Mouse (Mus musculus): ENCODE results near the gene Zkscan3. TPM values are rescaled to one million over a fixed set of nuclear protein-coding genes. Genes with fewer than 3 reads are reported as not detected.
"Not testable (repeated sequence)": the region's sequence is repeated elsewhere in the genome, so short reads cannot be mapped to it uniquely, and the experiment has no call there.

Zkscan3 gene
- polyA plus RNA-seq, 1 experiment from 2014 or later = 71.3 TPM

- Histone ChIP-seq H3K9ac (ENCODE audit: low read depth, low read length) (no peak overlapping the region; the same call in 1 of the 2 replicates), H3K4me3 (ENCODE audit: low read depth, low read length) (no peak overlapping the region), H3K4me2 (peak overlapping the region; percentile 74; the same call in 1 of the 2 replicates), H3K4me1 (ENCODE audit: control insufficient read depth, insufficient read depth, low read length) (no peaks in the 10 kb centered on the region), H3K36me3 (ENCODE audit: control insufficient read depth, insufficient read depth, low read length) (no peaks in the 10 kb centered on the region), H3K9me3 (replicated peaks; ENCODE audit: control insufficient read depth, low read length) (no peaks in the 10 kb centered on the region), H3K27ac (ENCODE audit: low read depth, low read length) (no peak overlapping the region), H3K27me3 (ENCODE audit: control insufficient read depth, insufficient read depth, low read length) (no peaks in the 10 kb centered on the region)
- no peak for ATAC-seq (replicated peaks; ENCODE audit: insufficient number of reproducible peaks, low FRiP score, low TSS enrichment)
- 80% methylated on average over 11 of the region's 11 CpGs for WGBS (ENCODE audit: insufficient replicate concordance)
These were observed 4.8 kb upstream of the Zkscan3 start for GRCm38 (mm10) chr13:21407341-21407740.

DNA sequence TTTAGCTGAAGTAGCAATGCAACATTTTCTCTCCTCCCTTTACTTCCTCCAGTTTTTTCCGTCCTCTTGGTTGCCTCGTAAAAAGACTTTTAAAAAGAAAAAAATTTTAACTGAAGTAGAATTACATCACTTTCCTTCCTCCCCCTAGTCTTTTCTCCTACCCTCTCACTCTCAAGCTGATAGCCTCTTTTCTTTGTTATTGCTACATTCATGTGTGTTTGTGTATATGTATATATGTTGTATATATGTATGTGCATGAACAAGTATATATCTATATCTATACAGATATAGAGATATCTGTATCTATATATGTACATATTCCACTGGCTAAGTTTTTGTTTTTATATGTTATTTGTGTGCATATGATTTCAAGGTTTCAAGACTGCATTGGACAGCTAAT lies 293 bp upstream of the Zkscan3 start:
- Histone ChIP-seq H3K4me1 (ENCODE audit: control insufficient read depth, insufficient read depth, low read length) (peaks cover 8% of the 10 kb centered on the region; the same call in 1 of the 2 replicates), H3K9ac (ENCODE audit: low read depth, low read length) (peak overlapping the region; percentile 95), H3K27ac (ENCODE audit: low read depth, low read length) (peak overlapping the region; percentile 89; the same call in 1 of the 2 replicates), H3K9me3 (replicated peaks; ENCODE audit: control insufficient read depth, low read length) (no peaks in the 10 kb centered on the region), H3K27me3 (ENCODE audit: control insufficient read depth, insufficient read depth, low read length) (no peaks in the 10 kb centered on the region), H3K4me3 (ENCODE audit: low read depth, low read length) (peak overlapping the region; percentile 86), H3K36me3 (ENCODE audit: control insufficient read depth, insufficient read depth, low read length) (no peaks in the 10 kb centered on the region), H3K4me2 (peak overlapping the region; percentile 71)
- no peak for ATAC-seq (replicated peaks; ENCODE audit: insufficient number of reproducible peaks, low FRiP score, low TSS enrichment)
- WGBS (ENCODE audit: insufficient replicate concordance) = 0% methylated on average over 2 of the region's 2 CpGs

GRCm38 (mm10) chr13:21401636-21402286 lies 794 bp downstream of the Zkscan3 start:
- Histone ChIP-seq H3K9ac (ENCODE audit: low read depth, low read length) (peak overlapping the region; percentile 95), H3K4me2 (peak overlapping the region; percentile 71), H3K9me3 (replicated peaks; ENCODE audit: control insufficient read depth, low read length) (no peaks in the 10 kb centered on the region), H3K4me3 (ENCODE audit: low read depth, low read length) (peak overlapping the region; percentile 86), H3K27me3 (ENCODE audit: control insufficient read depth, insufficient read depth, low read length) (no peaks in the 10 kb centered on the region), H3K36me3 (ENCODE audit: control insufficient read depth, insufficient read depth, low read length) (no peaks in the 10 kb centered on the region; the same call in 1 of the 2 replicates), H3K4me1 (ENCODE audit: control insufficient read depth, insufficient read depth, low read length) (peaks cover 8% of the 10 kb centered on the region; the same call in 1 of the 2 replicates), H3K27ac (ENCODE audit: low read depth, low read length) (peak overlapping the region; percentile 89)
- 6% methylated on average over 12 of the region's 12 CpGs for WGBS (ENCODE audit: insufficient replicate concordance)
- ATAC-seq (replicated peaks; ENCODE audit: insufficient number of reproducible peaks, low FRiP score, low TSS enrichment) = 0 out of 2 replicates have a peak, but pooled peaks have one; percentile 53

DNA sequence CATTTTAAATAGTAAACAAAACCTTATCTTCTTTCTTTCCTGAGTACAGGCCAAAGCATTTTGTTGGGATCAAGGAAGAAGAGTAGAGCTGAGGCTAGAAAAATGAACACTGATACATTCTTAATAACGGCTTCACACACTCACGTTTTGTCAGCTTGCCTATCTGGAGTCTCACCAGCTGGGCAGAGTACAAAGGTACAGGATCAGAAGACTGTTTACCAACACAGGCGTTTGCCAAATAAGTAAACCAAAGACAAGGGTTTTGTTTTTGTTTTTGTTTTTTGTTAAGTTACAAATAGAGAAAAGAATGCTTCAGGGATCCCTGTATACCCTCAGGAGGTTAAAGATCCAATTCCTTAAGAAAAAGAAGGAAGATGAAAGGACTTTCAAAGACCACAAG lies 1.4 kb downstream of the Zkscan3 start:
- ATAC-seq (replicated peaks; ENCODE audit: insufficient number of reproducible peaks, low FRiP score, low TSS enrichment) = no peak
- Histone ChIP-seq H3K27me3 (ENCODE audit: control insufficient read depth, insufficient read depth, low read length) (no peaks in the 10 kb centered on the region), H3K4me1 (ENCODE audit: control insufficient read depth, insufficient read depth, low read length) (peaks cover 8% of the 10 kb centered on the region; the same call in 1 of the 2 replicates), H3K9me3 (replicated peaks; ENCODE audit: control insufficient read depth, low read length) (no peaks in the 10 kb centered on the region), H3K9ac (ENCODE audit: low read depth, low read length) (peak overlapping the region; percentile 95), H3K27ac (ENCODE audit: low read depth, low read length) (no peak overlapping the region), H3K36me3 (ENCODE audit: control insufficient read depth, insufficient read depth, low read length) (no peaks in the 10 kb centered on the region; the same call in 1 of the 2 replicates), H3K4me3 (ENCODE audit: low read depth, low read length) (peak overlapping the region; percentile 86), H3K4me2 (peak overlapping the region; percentile 71)
- WGBS (ENCODE audit: insufficient replicate concordance) = 75% methylated on average over 3 of the region's 3 CpGs

DNA sequence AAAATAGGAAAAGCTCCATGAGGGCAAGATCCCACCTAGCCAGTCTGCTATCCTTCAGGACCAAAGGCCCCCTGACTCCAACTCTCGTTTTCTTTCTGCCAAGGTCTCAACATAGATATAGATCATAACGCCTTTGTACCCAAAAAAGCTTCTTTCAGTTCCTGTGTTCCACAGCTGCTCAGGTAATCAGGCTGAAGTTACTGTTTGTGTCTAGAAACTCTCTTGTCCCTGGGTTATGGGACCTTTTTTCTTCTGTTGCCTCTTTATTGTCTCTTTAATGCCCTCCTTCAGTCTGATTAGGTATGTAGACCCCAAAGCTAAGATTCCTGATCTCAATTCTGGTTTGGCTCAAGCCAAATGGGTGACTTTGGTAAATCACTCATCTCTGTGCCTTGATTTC lies 5.1 kb downstream of the Zkscan3 start:
- Histone ChIP-seq H3K4me3 (ENCODE audit: low read depth, low read length) (no peak overlapping the region), H3K36me3 (ENCODE audit: control insufficient read depth, insufficient read depth, low read length) (peaks cover 20% of the 10 kb centered on the region), H3K27me3 (ENCODE audit: control insufficient read depth, insufficient read depth, low read length) (no peaks in the 10 kb centered on the region), H3K4me1 (ENCODE audit: control insufficient read depth, insufficient read depth, low read length) (peaks cover 8% of the 10 kb centered on the region; the same call in 1 of the 2 replicates), H3K4me2 (no peak overlapping the region), H3K27ac (ENCODE audit: low read depth, low read length) (no peak overlapping the region), H3K9ac (ENCODE audit: low read depth, low read length) (no peak overlapping the region), H3K9me3 (replicated peaks; ENCODE audit: control insufficient read depth, low read length) (no peaks in the 10 kb centered on the region)
- ATAC-seq (replicated peaks; ENCODE audit: insufficient number of reproducible peaks, low FRiP score, low TSS enrichment) = no peak
- 84% methylated on average over 2 of the region's 2 CpGs for WGBS (ENCODE audit: insufficient replicate concordance)

DNA sequence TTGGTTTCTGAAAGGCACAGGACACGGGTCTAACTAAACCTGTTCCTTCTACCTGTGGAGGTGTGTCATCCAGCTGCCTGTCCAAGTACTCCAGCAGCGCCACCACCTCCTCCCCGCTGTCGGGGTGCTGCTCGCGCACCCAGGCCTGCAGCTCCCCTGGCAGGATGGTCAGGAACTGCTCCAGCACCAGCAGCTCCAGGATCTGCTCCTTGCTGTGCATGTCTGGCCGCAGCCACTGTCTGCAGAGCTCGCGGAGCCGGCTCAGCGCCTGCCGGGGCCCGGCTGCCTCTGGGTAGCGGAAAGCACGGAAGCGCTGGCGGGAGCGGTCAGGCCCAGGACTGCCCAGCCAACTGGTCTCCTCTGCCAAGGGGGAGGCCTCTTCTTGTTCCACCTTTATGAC lies 6.5 kb downstream of the Zkscan3 start:
- WGBS (ENCODE audit: insufficient replicate concordance) = 91% methylated on average over 15 of the region's 18 CpGs
- H3K27me3 ChIP-seq (ENCODE audit: control insufficient read depth, insufficient read depth, low read length); H3K4me1 ChIP-seq (ENCODE audit: control insufficient read depth, insufficient read depth, low read length); H3K27ac ChIP-seq (ENCODE audit: low read depth, low read length); ATAC-seq (replicated peaks; ENCODE audit: insufficient number of reproducible peaks, low FRiP score, low TSS enrichment); H3K4me3 ChIP-seq (ENCODE audit: low read depth, low read length); H3K9me3 ChIP-seq (replicated peaks; ENCODE audit: control insufficient read depth, low read length); H3K4me2 ChIP-seq; H3K9ac ChIP-seq (ENCODE audit: low read depth, low read length): not testable (repeated sequence)
- H3K36me3 ChIP-seq (ENCODE audit: control insufficient read depth, insufficient read depth, low read length) = peaks cover 30% of the 10 kb centered on the region

DNA sequence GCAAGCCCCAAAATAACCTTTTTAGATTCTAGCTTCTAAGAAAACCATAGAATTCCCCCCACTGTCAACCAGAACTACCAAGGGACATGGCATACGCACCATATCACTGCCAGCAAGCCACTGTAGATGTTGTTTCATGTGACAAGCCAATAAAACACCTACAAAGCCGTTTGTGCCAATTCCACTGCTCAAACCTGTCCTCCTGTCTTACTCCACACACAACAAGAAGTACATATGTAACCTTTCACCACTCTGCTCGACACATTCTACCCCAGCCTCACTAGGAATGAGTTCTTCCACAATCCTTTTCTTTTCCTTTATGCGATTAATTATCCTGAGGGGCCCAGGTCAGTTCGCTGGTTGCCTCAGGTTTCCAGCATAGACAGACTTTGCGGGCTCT lies 6.9 kb downstream of the Zkscan3 start:
- Histone ChIP-seq H3K27me3 (ENCODE audit: control insufficient read depth, insufficient read depth, low read length) (no peaks in the 10 kb centered on the region), H3K4me2 (no peak overlapping the region), H3K4me3 (ENCODE audit: low read depth, low read length) (no peak overlapping the region), H3K9me3 (replicated peaks; ENCODE audit: control insufficient read depth, low read length) (no peaks in the 10 kb centered on the region), H3K27ac (ENCODE audit: low read depth, low read length) (no peak overlapping the region), H3K36me3 (ENCODE audit: control insufficient read depth, insufficient read depth, low read length) (peaks cover 33% of the 10 kb centered on the region), H3K4me1 (ENCODE audit: control insufficient read depth, insufficient read depth, low read length) (no peaks in the 10 kb centered on the region), H3K9ac (ENCODE audit: low read depth, low read length) (no peak overlapping the region)
- ATAC-seq (replicated peaks; ENCODE audit: insufficient number of reproducible peaks, low FRiP score, low TSS enrichment) = no peak
- 95% methylated on average over 6 of the region's 6 CpGs for WGBS (ENCODE audit: insufficient replicate concordance)

DNA sequence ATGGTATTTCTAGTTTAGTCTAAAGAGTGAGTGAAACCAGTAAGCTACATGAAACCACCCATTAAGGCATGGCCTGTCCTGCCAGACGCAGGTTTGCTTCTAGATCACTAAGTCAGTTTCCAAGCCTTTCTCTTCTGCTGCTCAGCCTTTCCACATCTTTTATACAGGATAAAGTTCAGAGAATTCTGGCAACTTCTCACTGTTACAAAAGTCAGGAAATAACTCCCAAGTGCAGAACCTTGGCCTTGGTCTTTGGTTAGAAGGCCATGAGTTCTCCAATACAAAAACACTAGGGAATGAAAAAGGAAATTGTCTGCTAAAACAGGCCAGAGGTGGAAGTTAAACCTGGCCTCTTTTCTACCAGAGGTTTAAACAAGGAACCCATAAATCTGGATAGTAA lies 7.3 kb downstream of the Zkscan3 start:
- Histone ChIP-seq H3K27ac (ENCODE audit: low read depth, low read length) (no peak overlapping the region), H3K4me3 (ENCODE audit: low read depth, low read length) (no peak overlapping the region), H3K27me3 (ENCODE audit: control insufficient read depth, insufficient read depth, low read length) (no peaks in the 10 kb centered on the region), H3K4me2 (no peak overlapping the region), H3K9ac (ENCODE audit: low read depth, low read length) (no peak overlapping the region), H3K9me3 (replicated peaks; ENCODE audit: control insufficient read depth, low read length) (no peaks in the 10 kb centered on the region), H3K4me1 (ENCODE audit: control insufficient read depth, insufficient read depth, low read length) (no peaks in the 10 kb centered on the region), H3K36me3 (ENCODE audit: control insufficient read depth, insufficient read depth, low read length) (peaks cover 37% of the 10 kb centered on the region)
- WGBS (ENCODE audit: insufficient replicate concordance) = 90% methylated on average over 1 of the region's 1 CpGs
- no peak for ATAC-seq (replicated peaks; ENCODE audit: insufficient number of reproducible peaks, low FRiP score, low TSS enrichment)

- no peaks in the 10 kb centered on the region for H3K27me3 ChIP-seq (ENCODE audit: control insufficient read depth, insufficient read depth, low read length)
- 86% methylated on average over 2 of the region's 2 CpGs for WGBS (ENCODE audit: insufficient replicate concordance)
- no peak for ATAC-seq (replicated peaks; ENCODE audit: insufficient number of reproducible peaks, low FRiP score, low TSS enrichment)
- no peak overlapping the region for H3K4me2 ChIP-seq
- H3K36me3 ChIP-seq (ENCODE audit: control insufficient read depth, insufficient read depth, low read length) = no peaks in the 10 kb centered on the region
- H3K4me1 ChIP-seq (ENCODE audit: control insufficient read depth, insufficient read depth, low read length) = no peaks in the 10 kb centered on the region
- H3K9me3 ChIP-seq (replicated peaks; ENCODE audit: control insufficient read depth, low read length) = no peaks in the 10 kb centered on the region
- H3K4me3 ChIP-seq (ENCODE audit: low read depth, low read length) = no peak overlapping the region
- no peak overlapping the region for H3K9ac ChIP-seq (ENCODE audit: low read depth, low read length)
- H3K27ac ChIP-seq (ENCODE audit: low read depth, low read length) = no peak overlapping the region
These were observed 24.8 kb downstream of the Zkscan3 start for GRCm38 (mm10) chr13:21377773-21378172.

Measured in heart, embryonic 11.5 days (tissue).